Comparison of ENCODE assay signal across 8 mouse cellular contexts in genomic region chr19:47432339-47432738, GRCm38 (mm10). TPM values are rescaled to one million over a fixed set of nuclear protein-coding genes. Genes with fewer than 3 reads are reported as not detected.
DNase-seq lines count a peak whose midpoint lies in the region; ATAC-seq and TF ChIP-seq lines count a peak whose summit lies in the region.

No protein-coding gene starts in this region.

- no peak overlapping the region for H3K4me2 ChIP-seq in kidney, embryonic 14.5 days (replicated peaks; ENCODE audit: low read depth, low read length)

- no peak for TF ChIP-seq POLR2A in thymus, adult 2 months (IDR thresholded peaks at IDR 0.05; ENCODE audit: control insufficient read depth, extremely low read depth, insufficient read depth, low read length, poor library complexity)

- 0 out of 2 replicates have a peak overlapping the region, but pooled peaks have one; percentile 21 for H3K27ac ChIP-seq in kidney, embryonic 14.5 days (ENCODE audit: low read depth, low read length)
- H3K27ac ChIP-seq in thymus, adult 2 months (ENCODE audit: control insufficient read depth, insufficient read depth, low read length) = no peak overlapping the region

- 31% methylated on average over 10 of the region's 10 CpGs for WGBS in kidney, embryonic 14.5 days
- WGBS in thymus, adult 2 months = 28% methylated on average over 10 of the region's 10 CpGs

- H3K4me3 ChIP-seq in erythroblast, embryonic 14.5 days (replicated peaks) = peak overlapping the region; percentile 1
- H3K4me3 ChIP-seq in kidney, embryonic 14.5 days (ENCODE audit: low read length) = no peak overlapping the region
- H3K4me3 ChIP-seq in thymus, adult 2 months (ENCODE audit: control insufficient read depth, insufficient read depth, low read length) = no peak overlapping the region

- peaks cover 10% of the 10 kb centered on the region for H3K36me3 ChIP-seq in erythroblast, embryonic 14.5 days (ENCODE audit: control insufficient read depth)
- H3K36me3 ChIP-seq in kidney, embryonic 14.5 days (ENCODE audit: control insufficient read depth, insufficient read depth, low read length) = no peaks in the 10 kb centered on the region
- no peaks in the 10 kb centered on the region for H3K36me3 ChIP-seq in thymus, adult 2 months (ENCODE audit: control insufficient read depth, insufficient read depth, low read length)

- H3K4me1 ChIP-seq in erythroblast, embryonic 14.5 days (ENCODE audit: control insufficient read depth) = peaks cover 77% of the 10 kb centered on the region
- peaks cover 27% of the 10 kb centered on the region for H3K4me1 ChIP-seq in kidney, embryonic 14.5 days (ENCODE audit: control insufficient read depth, insufficient read depth, low read length)
- H3K4me1 ChIP-seq in thymus, adult 2 months (replicated peaks; ENCODE audit: control insufficient read depth, insufficient read depth, low read length) = peaks cover 16% of the 10 kb centered on the region

- intact Hi-C loops in left cerebral cortex, postnatal 4 days (cut with DNase I) = no loop called here
- intact Hi-C loops in left cerebral cortex, postnatal 36 days (cut with DNase I) = no loop called here

- no peak overlapping the region for H3K9ac ChIP-seq in kidney, embryonic 14.5 days (ENCODE audit: low read depth, low read length)

- H3K27me3 ChIP-seq in erythroblast, embryonic 14.5 days (ENCODE audit: control insufficient read depth) = peaks cover under 1% of the 10 kb centered on the region; the same call in 1 of the 2 replicates
- no peaks in the 10 kb centered on the region for H3K27me3 ChIP-seq in kidney, embryonic 14.5 days (ENCODE audit: control insufficient read depth, insufficient read depth, low read length)
- H3K27me3 ChIP-seq in thymus, adult 2 months (ENCODE audit: control insufficient read depth, insufficient read depth, low read length) = no peaks in the 10 kb centered on the region

- TF ChIP-seq CTCF in thymus, adult 2 months (IDR thresholded peaks at IDR 0.05; ENCODE audit: borderline replicate concordance, control insufficient read depth, extremely low read depth, insufficient read depth, low read length, poor library complexity) = no peak

- peak; percentile 36 for ATAC-seq in kidney, embryonic 14.5 days (ENCODE audit: low FRiP score, low TSS enrichment)

- DNase-seq in left cerebral cortex, postnatal 4 days = peak; percentile 34
- no peak for DNase-seq in left cerebral cortex, adult 8-10 months (ENCODE audit: low spot score in 2 of 2)
- DNase-seq in lung, postnatal 10 days = peak; percentile 86
- peak; percentile 37 for DNase-seq in thymus, adult 2 months
- no peak for DNase-seq in right cerebral cortex, postnatal 25 days
- no peak for DNase-seq in left cerebral cortex, postnatal 36 days (ENCODE audit: low spot score in 2 of 2)

- H3K9me3 ChIP-seq in erythroblast, embryonic 14.5 days (ENCODE audit: control insufficient read depth, low read length) = no peaks in the 10 kb centered on the region
- no peaks in the 10 kb centered on the region for H3K9me3 ChIP-seq in kidney, embryonic 14.5 days (ENCODE audit: control insufficient read depth, low read length)

RNA-seq across cellular contexts. Expression of gene Sh3pxd2a, which starts 31.9 kb away (rescaled TPM):
- 10 to 100 TPM; 25.0 to 25.1 TPM for total RNA-seq in left cerebral cortex, postnatal 4 days (2021)
- total RNA-seq in left cerebral cortex, adult 8-10 months (2022) = 10 to 100 TPM; 29.9 to 33.2 (median 31.8) TPM
- 0.10 and 0.13 TPM in 2 replicates for polyA plus RNA-seq in erythroblast, embryonic 14.5 days (2012)
- polyA plus RNA-seq in kidney, embryonic 14.5 days (2014; fragmentation: Nextera tagmentation; extraction: Ambion mirVana) = 8.7 and 9.6 TPM in 2 replicates
- 19.4 and 21.0 TPM in 2 replicates for polyA plus RNA-seq in thymus, adult 2 months (2012; rRNA removed)
- 10 to 100 TPM; 27.9 to 36.1 TPM for total RNA-seq in left cerebral cortex, postnatal 36 days (2021)

Comparison
In these comparisons a context has a peak if more than half of its experiments do, and no peak if none do; other contexts are left out.
1. DNase-seq: peak in left cerebral cortex, postnatal 4 days (single experiment), lung, postnatal 10 days (single experiment) and thymus, adult 2 months (single experiment); none in left cerebral cortex, adult 8-10 months (0 of 2), right cerebral cortex, postnatal 25 days (single experiment) and left cerebral cortex, postnatal 36 days (0 of 2).